Mouse (Mus musculus) embryo, embryonic 10 days (tissue): ENCODE data around the gene Tmprss6.

Source experiments
- DNase-seq: peaks from one replicate; pipeline ENCODE4 v3.0.0-alpha.2; 2015; ENCODE audit warnings: low spot score

Tmprss6 gene

DNA sequence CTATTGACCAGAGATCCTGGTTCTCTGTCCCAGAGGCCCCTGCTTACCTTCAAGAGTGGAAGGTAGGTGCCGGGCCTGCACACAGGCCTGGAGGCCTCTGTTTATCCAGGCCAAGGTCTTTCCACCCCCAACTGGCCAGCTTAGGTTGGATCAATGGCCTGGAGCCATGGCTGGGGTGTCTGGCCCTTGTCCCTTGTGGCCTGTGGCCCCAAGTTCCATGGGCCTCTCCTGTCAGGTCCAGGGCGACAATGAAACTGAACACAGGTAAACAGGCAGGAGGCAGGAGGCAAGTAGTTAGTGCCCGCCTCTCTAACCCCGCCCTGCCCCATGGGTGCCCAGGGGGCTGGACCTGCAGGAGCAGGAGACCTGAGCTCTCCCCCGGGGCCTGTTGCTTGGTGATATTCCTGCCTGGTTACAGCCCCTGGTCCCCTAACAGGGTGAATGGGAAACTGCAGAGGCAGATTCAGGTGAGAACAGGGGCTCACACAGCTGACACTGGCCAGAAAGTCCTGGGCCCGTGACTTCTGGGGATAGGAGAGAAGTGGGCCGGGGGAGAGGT, at the start of gene Tmprss6:
Gene Tmprss6 (minus strand): TSS at position 256 of the 559 bp plus-strand sequence.
- no peak for DNase-seq

GRCm38 (mm10) chr15:78518221-78518620, 49.8 kb upstream of the Tmprss6 start:
- no peak for DNase-seq

- DNase-seq = no peak
These were observed 47.3 kb upstream of the Tmprss6 start for GRCm38 (mm10) chr15:78515759-78516158.

DNA sequence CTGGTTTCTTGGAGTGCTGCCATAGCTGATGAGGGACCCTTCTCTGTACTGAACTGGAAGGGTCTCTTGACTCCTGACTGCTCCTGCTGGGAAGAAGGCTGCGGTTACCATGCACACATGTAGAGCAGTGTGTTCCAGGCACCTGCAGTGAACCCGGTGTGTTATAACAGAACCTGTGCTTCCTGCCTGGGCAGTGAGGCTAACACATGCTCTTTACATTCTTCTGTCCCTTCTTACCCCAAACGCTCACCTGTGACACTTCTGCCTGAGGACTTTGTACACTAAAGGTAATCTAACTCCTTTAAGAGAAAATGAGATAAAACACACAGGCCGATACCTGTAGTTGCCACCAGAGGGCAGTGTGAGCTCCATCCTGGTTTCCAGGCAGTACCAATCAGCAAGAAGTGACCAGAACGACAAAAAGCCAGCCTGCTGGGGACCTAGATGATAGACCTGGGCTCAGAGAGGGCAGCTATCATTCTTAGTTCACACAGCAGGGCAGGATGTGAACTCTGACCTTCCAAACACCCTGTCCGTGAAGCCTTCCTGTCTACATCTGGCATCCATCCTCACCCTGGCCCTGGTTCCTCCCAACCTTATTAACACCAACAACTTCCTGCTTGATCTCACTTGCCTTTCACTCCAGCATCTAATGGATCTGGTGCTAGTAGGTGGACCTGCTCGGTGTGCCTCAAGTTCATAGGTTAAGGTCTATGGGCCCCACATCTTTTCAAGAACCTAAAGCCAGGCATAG, 46.1 kb upstream of the Tmprss6 start:
- peak; percentile 85 for DNase-seq

GRCm38 (mm10) chr15:78513019-78513418, 44.6 kb upstream of the Tmprss6 start:
- no peak for DNase-seq

- no peak for DNase-seq
These were observed 43.5 kb upstream of the Tmprss6 start for GRCm38 (mm10) chr15:78511951-78512350.

DNA sequence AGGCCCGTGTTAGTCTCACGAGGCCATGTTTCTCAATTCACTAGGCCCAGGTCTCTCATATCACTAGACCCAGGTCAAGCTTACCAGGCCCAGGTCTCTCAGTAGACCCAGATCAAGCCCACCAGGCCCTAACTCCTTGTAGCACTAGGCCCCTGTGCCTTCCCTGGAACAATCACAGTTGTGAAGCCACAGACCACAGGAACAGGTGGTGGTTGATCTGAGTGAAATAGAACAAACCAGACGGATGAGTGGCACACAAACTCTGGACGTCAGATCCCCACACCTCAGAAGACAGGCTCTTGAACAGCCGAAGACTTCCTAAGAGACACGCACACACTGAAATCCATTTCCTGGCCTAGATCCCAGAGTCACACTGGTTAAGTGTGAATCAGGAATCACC, 42.3 kb upstream of the Tmprss6 start:
- no peak for DNase-seq

DNA sequence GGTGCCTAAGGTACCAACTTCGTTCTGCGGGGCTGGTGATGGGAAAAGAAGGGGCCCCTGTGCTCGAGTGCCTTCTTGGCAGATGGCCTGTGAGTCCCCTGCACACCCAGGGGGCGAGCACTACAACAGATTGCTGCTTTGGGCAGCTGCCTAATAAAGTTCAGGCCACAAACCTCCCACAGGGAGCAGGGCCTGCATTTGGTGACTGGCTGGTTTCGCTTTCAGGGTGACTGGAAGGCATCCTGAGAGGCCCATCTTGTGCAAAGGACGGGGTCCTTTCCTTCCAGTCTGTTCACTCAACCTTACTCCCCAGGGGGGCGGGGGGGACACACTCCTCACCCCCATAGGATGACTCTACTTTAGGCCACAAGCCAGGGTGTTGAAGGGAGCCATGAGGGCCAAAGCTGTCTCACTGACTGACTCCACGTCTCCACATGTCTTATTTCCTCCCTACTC, 41.7 kb upstream of the Tmprss6 start:
- DNase-seq = no peak

- peak; percentile 76 for DNase-seq
These were observed 41.0 kb upstream of the Tmprss6 start for GRCm38 (mm10) chr15:78509297-78509899.

DNA sequence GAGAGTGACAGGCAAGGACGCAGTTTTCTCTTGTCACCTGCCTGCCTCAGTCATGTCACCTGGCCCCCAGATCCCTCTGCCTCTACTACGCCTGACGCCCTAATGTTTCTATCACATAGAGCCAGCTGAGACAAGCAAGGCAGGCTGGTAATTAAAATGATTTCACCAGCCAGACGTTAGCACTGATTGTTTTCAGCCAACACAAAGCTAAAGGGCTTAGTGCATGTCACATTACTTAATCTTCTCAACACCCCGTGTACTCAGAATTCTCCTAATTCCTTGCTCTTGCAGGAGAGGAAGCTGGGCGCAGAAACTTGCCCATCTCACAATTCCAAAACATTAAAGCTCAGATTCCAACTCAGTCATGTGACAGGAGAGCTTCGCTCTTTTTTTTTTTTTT, 40.0 kb upstream of the Tmprss6 start:
- DNase-seq = no peak

GRCm38 (mm10) chr15:78505541-78505940, 37.1 kb upstream of the Tmprss6 start:
- DNase-seq = no peak

GRCm38 (mm10) chr15:78504816-78505215, 36.4 kb upstream of the Tmprss6 start:
- no peak for DNase-seq

DNA sequence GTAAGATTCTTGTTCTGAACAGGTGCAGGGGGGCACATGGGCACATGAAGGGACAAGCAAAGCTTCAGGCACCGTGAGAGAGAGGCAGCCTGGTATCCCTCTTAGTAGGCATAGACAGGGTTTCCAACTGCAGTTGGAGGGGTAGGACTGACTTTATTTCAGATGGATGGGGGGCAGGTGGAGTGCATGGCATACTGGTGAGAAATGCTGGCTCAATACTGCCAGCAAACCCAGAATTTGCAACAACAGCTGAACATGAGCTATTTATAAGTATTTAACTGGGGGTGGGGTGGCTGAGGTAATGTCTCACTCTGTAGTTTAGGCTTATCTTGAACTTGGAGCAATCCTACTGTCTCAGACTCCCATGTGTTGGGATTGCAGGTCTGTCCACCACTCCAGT, 35.6 kb upstream of the Tmprss6 start:
- DNase-seq = no peak

DNA sequence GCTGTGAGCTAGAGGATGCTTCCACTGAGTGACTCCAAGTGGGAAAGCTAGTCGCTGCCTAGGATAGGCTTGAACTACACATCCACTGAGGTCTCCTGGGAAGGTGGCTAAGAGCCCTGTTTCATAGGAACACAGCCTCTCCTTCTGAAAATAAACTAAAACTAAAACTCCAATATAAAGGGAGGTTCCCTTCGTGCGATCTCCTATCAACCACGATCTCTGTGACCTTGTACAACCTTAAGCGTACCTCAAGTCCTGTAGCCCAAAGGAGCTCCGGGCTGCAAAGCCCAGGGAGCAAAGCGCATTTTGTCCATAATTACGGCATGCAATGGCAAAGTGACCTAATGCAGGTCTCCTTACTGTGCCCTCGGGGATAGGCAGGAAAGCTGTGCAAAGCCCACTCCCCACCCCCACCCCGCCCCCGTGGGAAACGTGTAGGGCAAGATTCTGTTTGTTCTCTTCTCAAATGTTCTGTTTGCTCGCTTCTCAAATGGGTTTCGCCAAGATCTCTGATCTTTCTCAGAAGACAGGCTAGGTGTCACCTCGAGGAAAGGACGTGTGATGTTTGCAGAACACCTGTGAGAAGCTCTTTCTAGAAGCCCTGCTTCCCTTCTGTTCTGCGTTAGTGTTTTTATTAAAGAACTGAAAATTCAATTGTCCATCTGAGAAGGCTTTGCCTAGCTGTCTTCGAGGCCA, 34.2 kb upstream of the Tmprss6 start:
- DNase-seq = no peak

DNA sequence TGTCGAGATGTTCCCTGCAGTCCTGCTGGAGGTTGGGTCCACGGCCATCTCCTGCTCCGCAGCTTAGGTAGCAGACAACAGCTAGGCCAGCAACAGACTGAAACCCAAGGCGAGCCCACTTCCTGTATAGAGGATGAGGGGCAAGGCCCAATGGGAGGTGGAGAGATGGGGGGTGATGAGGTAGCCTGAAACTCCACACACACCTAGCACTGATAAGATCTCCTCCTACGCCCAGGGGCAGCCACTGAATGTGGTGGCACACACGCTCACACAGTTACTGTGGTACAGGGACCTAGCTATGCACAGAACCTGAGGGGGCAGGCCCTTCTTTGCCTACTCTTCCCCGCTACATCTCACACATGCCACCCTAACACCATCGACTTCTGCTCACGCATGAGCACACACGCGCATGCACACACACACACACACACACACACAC, 26.6 kb upstream of the Tmprss6 start, which contains the start of gene Il2rb:
Gene Il2rb (minus strand): TSS at position 304 of the 439 bp plus-strand sequence.
- DNase-seq = no peak

- no peak for DNase-seq
These were observed 25.1 kb upstream of the Tmprss6 start for GRCm38 (mm10) chr15:78493401-78494010.

GRCm38 (mm10) chr15:78491301-78491700, 22.9 kb upstream of the Tmprss6 start:
- no peak for DNase-seq

- DNase-seq = no peak
These were observed 21.5 kb upstream of the Tmprss6 start for GRCm38 (mm10) chr15:78489906-78490305.

- no peak for DNase-seq
These were observed 20.8 kb upstream of the Tmprss6 start for GRCm38 (mm10) chr15:78489248-78489647.

DNA sequence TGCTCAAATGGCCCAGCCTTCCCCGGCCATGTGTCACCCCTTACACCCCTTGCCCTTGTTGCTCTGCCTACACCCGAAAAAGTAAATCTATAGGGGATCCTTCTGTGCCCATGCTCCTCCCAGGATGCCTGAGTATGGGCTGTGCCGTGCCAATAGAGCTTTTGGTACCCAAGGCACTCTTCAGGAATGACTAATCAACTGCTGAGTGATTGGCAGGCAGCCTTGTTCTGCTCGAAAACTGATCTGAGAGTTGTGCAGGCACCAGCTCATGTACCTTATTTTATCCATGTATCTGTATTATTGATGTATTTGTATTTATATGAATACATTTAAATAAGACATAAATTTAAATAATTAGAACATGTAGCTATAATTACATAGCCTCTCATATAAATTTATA, 18.6 kb upstream of the Tmprss6 start:
- no peak for DNase-seq

GRCm38 (mm10) chr15:78486564-78486963, 18.1 kb upstream of the Tmprss6 start:
- DNase-seq = no peak

- DNase-seq = no peak
These were observed 14.9 kb upstream of the Tmprss6 start for GRCm38 (mm10) chr15:78483311-78483710.
